Mouse (Mus musculus) layer of hippocampus, adult 18-20 months (tissue): ENCODE results near the gene 2410004P03Rik. TPM values are rescaled to one million over a fixed set of nuclear protein-coding genes. Genes with fewer than 3 reads are reported as not detected.

ENCODE experiments used
- DNase-seq, 2 experiments: peaks; one replicate each; pipeline ENCODE4 v3.0.0; 2022; ENCODE audit warnings: low spot score in 2 of 2
- long read RNA-seq: library from polyadenylated mRNA; stranded (forward); transcript quantifications from one replicate; pipeline ENCODE4 v2.0.0, GENCODE M21; 2021
- total RNA-seq, 2 experiments: library from RNA; stranded (reverse); gene quantifications; 2 replicates each; pipeline ENCODE4 v1.2.3; 2021

2410004P03Rik gene
- total RNA-seq, result 1 to 10 TPM in 1 of 2 experiments, under 1 TPM in 1; 0.99 to 1.8 TPM
- long read RNA-seq, partial matches to known transcripts, result 0 of 4 reads
- long read RNA-seq, other reads (novel, unspliced or antisense), result 2 of 4 reads

- peak in 1 of 2 experiments; percentile 72 for DNase-seq
These were observed at the start of gene 2410004P03Rik for GRCm38 (mm10) chr12:17011100-17011870. Gene 2410004P03Rik (minus strand): TSS chr12:17011727.

- no peak for DNase-seq
These were observed 49.7 kb upstream of the 2410004P03Rik start for GRCm38 (mm10) chr12:17061183-17061722.

GRCm38 (mm10) chr12:17058490-17058889 lies 47.0 kb upstream of the 2410004P03Rik start:
- no peak for DNase-seq

- DNase-seq, result no peak
These were observed 45.6 kb upstream of the 2410004P03Rik start for GRCm38 (mm10) chr12:17057110-17057509.

- DNase-seq, result no peak
These were observed 44.2 kb upstream of the 2410004P03Rik start for GRCm38 (mm10) chr12:17055766-17056165.

GRCm38 (mm10) chr12:17054691-17055090 lies 43.2 kb upstream of the 2410004P03Rik start:
- DNase-seq, result no peak

GRCm38 (mm10) chr12:17052673-17053072 lies 41.1 kb upstream of the 2410004P03Rik start:
- DNase-seq, result no peak

- DNase-seq, result no peak
These were observed 39.5 kb upstream of the 2410004P03Rik start for GRCm38 (mm10) chr12:17051057-17051456.

- DNase-seq, result no peak
These were observed 38.3 kb upstream of the 2410004P03Rik start for GRCm38 (mm10) chr12:17049796-17050195.

- peak in 1 of 2 experiments; percentile 74 for DNase-seq
These were observed 37.6 kb upstream of the 2410004P03Rik start for GRCm38 (mm10) chr12:17048979-17049612.

GRCm38 (mm10) chr12:17043311-17043710 lies 31.8 kb upstream of the 2410004P03Rik start:
- DNase-seq, result no peak

- no peak for DNase-seq
These were observed 29.0 kb upstream of the 2410004P03Rik start for GRCm38 (mm10) chr12:17040567-17040966.

- DNase-seq, result no peak
These were observed 27.9 kb upstream of the 2410004P03Rik start for GRCm38 (mm10) chr12:17039415-17039814.

- no peak for DNase-seq
These were observed 26.7 kb upstream of the 2410004P03Rik start for GRCm38 (mm10) chr12:17038246-17038645.

GRCm38 (mm10) chr12:17037053-17037610 lies 25.6 kb upstream of the 2410004P03Rik start:
- peak in 1 of 2 experiments; percentile 66 for DNase-seq

GRCm38 (mm10) chr12:17036532-17036931 lies 25.0 kb upstream of the 2410004P03Rik start:
- DNase-seq, result no peak

GRCm38 (mm10) chr12:17035128-17035527 lies 23.6 kb upstream of the 2410004P03Rik start:
- DNase-seq, result peak in 1 of 2 experiments; percentile 60

- no peak for DNase-seq
These were observed 23.1 kb upstream of the 2410004P03Rik start for GRCm38 (mm10) chr12:17034671-17035070.

- DNase-seq, result peak in 1 of 2 experiments; percentile 36
These were observed 21.9 kb upstream of the 2410004P03Rik start for GRCm38 (mm10) chr12:17033464-17033841.

GRCm38 (mm10) chr12:17032694-17033463 lies 21.4 kb upstream of the 2410004P03Rik start:
- peak; percentile 64 to 85 for DNase-seq
